Mouse (Mus musculus): ENCODE measurements around the gene Zfp467. TPM values are rescaled to one million over a fixed set of nuclear protein-coding genes. Genes with fewer than 3 reads are reported as not detected.

Gene Zfp467
- total and polyA plus RNA-seq, 3 experiments, result 0.85 to 5.7 TPM; not detected in 1

GRCm38 (mm10) chr6:48434651-48435050 lies 11.0 kb downstream of the Zfp467 start:
- Histone ChIP-seq H3K9me3 (replicated peaks; ENCODE audit: insufficient read depth, low read length) (no peaks in the 10 kb centered on the region), H3K79me2 (ENCODE audit: control insufficient read depth, insufficient read depth, low read length, poor library complexity) (no peaks in the 10 kb centered on the region), H3K9ac (ENCODE audit: control insufficient read depth, low read depth, low read length, poor library complexity, severe bottlenecking) (no peak overlapping the region), H3K36me3 (ENCODE audit: control insufficient read depth in 1 of 2, insufficient read depth in 2 of 2, low read length in 2 of 2) (no peaks in the 10 kb centered on the region), H3K27me3 (ENCODE audit: control insufficient read depth in 1 of 2, insufficient read depth in 2 of 2, low read length in 2 of 2) (no peaks in the 10 kb centered on the region), H3K4me1 (ENCODE audit: control insufficient read depth in 1 of 2, insufficient read depth in 2 of 2, low read length in 2 of 2) (no peaks in the 10 kb centered on the region), H3K27ac (ENCODE audit: control insufficient read depth, low read depth, low read length) (no peak overlapping the region), H3K4me3 (ENCODE audit: control insufficient read depth in 1 of 2, insufficient read depth in 1 of 2, low read depth in 2 of 2, low read length in 2 of 2) (no peak overlapping the region)
- no peak for DNase-seq (ENCODE audit: low read depth, low spot score)
- TF ChIP-seq CHD2 (IDR thresholded peaks at IDR 0.05; ENCODE audit: low read length), result no peak
- no peak for TF ChIP-seq MEF2A (IDR thresholded peaks at IDR 0.05; ENCODE audit: extremely low read depth, insufficient replicate concordance, low read depth, low read length, poor library complexity, severe bottlenecking)
- no peak for TF ChIP-seq POLR2AphosphoS5 (IDR thresholded peaks at IDR 0.05; ENCODE audit: borderline replicate concordance, low read depth, low read length)
- TF ChIP-seq UBTF (IDR thresholded peaks at IDR 0.05; ENCODE audit: borderline replicate concordance, insufficient read depth, low read depth, low read length), result no peak
- no peak for TF ChIP-seq ZNF384 (IDR thresholded peaks at IDR 0.05; ENCODE audit: low read depth, low read length)
- no peak for TF ChIP-seq ZMIZ1 (IDR thresholded peaks at IDR 0.05; ENCODE audit: low read depth, low read length)
- no peak for TF ChIP-seq GABPA (IDR thresholded peaks at IDR 0.05; ENCODE audit: low read depth, low read length)
- TF ChIP-seq MYC (IDR thresholded peaks at IDR 0.05; ENCODE audit: low read depth, low read length), result no peak
- no peak for TF ChIP-seq MAX (IDR thresholded peaks at IDR 0.05; ENCODE audit: low read length)
- no peak for TF ChIP-seq POLR2A (IDR thresholded peaks at IDR 0.05; ENCODE audit: control insufficient read depth in 1 of 2, insufficient read depth in 1 of 2, low read depth in 1 of 2, low read length in 2 of 2, poor library complexity in 1 of 2)
- no peak for TF ChIP-seq ZC3H11A (IDR thresholded peaks at IDR 0.05; ENCODE audit: low read depth, low read length)
- no peak for TF ChIP-seq USF2 (IDR thresholded peaks at IDR 0.05; ENCODE audit: borderline replicate concordance in 1 of 2, insufficient read depth in 1 of 2, low read depth in 1 of 2, low read length in 2 of 2)
- no peak for TF ChIP-seq TCF12 (IDR thresholded peaks at IDR 0.05; ENCODE audit: low read depth, low read length)
- TF ChIP-seq USF1 (IDR thresholded peaks at IDR 0.05; ENCODE audit: low read depth, low read length), result no peak
- no peak for TF ChIP-seq TAL1 (IDR thresholded peaks at IDR 0.05; ENCODE audit: low read length)
- TF ChIP-seq MYB (IDR thresholded peaks at IDR 0.05; ENCODE audit: low read depth, low read length), result no peak

DNA sequence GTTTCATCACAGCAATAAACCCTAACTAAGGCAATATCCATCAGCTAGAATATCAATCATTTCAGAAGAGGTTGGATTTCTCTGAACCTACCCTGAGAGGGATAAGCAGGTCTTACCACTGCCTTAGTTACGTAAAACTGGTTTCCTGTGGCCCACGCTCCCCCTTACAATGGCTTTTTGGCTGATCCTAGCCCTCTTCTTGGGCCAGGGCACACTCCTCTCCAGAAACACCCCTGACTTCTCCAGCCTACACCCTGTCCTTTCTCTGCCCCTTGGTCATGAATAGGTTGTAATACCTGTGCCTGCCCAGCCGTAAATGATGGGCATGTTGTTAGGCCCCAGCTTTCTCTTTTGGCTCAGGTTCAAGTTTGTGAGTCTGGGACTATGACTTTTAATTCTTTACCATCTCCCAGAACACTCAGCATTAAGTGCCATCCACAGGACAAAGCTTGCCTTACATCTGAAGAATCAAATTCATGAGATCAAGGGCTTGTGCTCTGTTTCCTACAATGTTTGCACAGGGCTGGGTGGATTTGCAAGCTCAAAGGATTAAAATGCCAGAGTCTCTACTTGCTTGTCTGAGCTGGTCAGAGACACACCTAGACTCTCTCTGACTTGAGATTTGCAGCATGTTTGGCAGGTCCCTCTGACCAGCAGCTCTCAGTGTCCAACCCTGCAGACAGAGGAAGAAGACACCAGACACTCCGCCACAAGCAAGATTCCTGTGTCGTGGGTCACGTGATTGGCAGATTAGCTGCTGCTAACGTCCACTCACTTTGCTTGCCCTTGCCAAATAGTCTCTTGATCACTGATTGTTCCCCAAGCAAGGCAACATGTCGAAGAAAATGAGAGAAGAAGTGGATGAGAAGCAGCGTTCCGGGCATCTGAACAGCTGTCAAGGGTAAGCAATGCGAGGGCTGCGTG lies 12.5 kb downstream of the Zfp467 start:
- no peaks in the 10 kb centered on the region for H3K9me3 ChIP-seq (replicated peaks; ENCODE audit: insufficient read depth, low read length)
- no peaks in the 10 kb centered on the region for H3K79me2 ChIP-seq (ENCODE audit: control insufficient read depth, insufficient read depth, low read length, poor library complexity)
- no peak overlapping the region for H3K4me3 ChIP-seq (ENCODE audit: control insufficient read depth in 1 of 2, insufficient read depth in 1 of 2, low read depth in 2 of 2, low read length in 2 of 2)
- no peak for TF ChIP-seq RCOR1 (IDR thresholded peaks at IDR 0.05; ENCODE audit: low read depth, low read length)
- TF ChIP-seq E2F4 (IDR thresholded peaks at IDR 0.05; ENCODE audit: borderline replicate concordance, low read depth, low read length), result no peak
- TF ChIP-seq POLR2AphosphoS2 (IDR thresholded peaks at IDR 0.05; ENCODE audit: low read length), result no peak
- TF ChIP-seq CHD2 (IDR thresholded peaks at IDR 0.05; ENCODE audit: low read length), result no peak
- TF ChIP-seq TCF12 (IDR thresholded peaks at IDR 0.05; ENCODE audit: low read depth, low read length), result no peak
- no peak for TF ChIP-seq TBP (IDR thresholded peaks at IDR 0.05; ENCODE audit: low read depth, low read length)
- TF ChIP-seq SIN3A (IDR thresholded peaks at IDR 0.05; ENCODE audit: low read length), result no peak
- no peak for TF ChIP-seq CTCF (IDR thresholded peaks at IDR 0.05 in 2 of 3, conservative IDR thresholded peaks at IDR 0.05 in 1 of 3; ENCODE audit: control insufficient read depth in 1 of 3, insufficient read depth in 1 of 3, low read depth in 2 of 3, low read length in 3 of 3, poor library complexity in 1 of 3, severe bottlenecking in 1 of 3)
- TF ChIP-seq UBTF (IDR thresholded peaks at IDR 0.05; ENCODE audit: borderline replicate concordance, insufficient read depth, low read depth, low read length), result no peak
- TF ChIP-seq JUND (IDR thresholded peaks at IDR 0.05; ENCODE audit: low read depth, low read length), result no peak
- TF ChIP-seq HCFC1 (IDR thresholded peaks at IDR 0.05; ENCODE audit: low read depth, low read length), result no peak
- no peak for TF ChIP-seq RAD21 (IDR thresholded peaks at IDR 0.05; ENCODE audit: low read depth, low read length)
- TF ChIP-seq GABPA (IDR thresholded peaks at IDR 0.05; ENCODE audit: low read depth, low read length), result no peak
- TF ChIP-seq ZMIZ1 (IDR thresholded peaks at IDR 0.05; ENCODE audit: low read depth, low read length), result no peak
- no peaks in the 10 kb centered on the region for H3K27me3 ChIP-seq (ENCODE audit: control insufficient read depth in 1 of 2, insufficient read depth in 2 of 2, low read length in 2 of 2)
- no peak for DNase-seq (ENCODE audit: low read depth, low spot score)
- H3K9ac ChIP-seq (ENCODE audit: control insufficient read depth, low read depth, low read length, poor library complexity, severe bottlenecking), result no peak overlapping the region
- no peak overlapping the region for H3K27ac ChIP-seq (ENCODE audit: control insufficient read depth, low read depth, low read length)
- no peaks in the 10 kb centered on the region for H3K36me3 ChIP-seq (ENCODE audit: control insufficient read depth in 1 of 2, insufficient read depth in 2 of 2, low read length in 2 of 2)
- H3K4me1 ChIP-seq (ENCODE audit: control insufficient read depth in 1 of 2, insufficient read depth in 2 of 2, low read length in 2 of 2), result no peaks in the 10 kb centered on the region

Data from MEL (cell line).